Mouse (Mus musculus) E14TG2a.4 (cell line): ENCODE data around the gene Nfkbil1.
A peak's percentile ranks its signal among the peaks of the same experiment; 100 is the strongest.

ENCODE experiments used
- H3K27me3 ChIP-seq: 2 replicates; pipeline ENCODE4 v1.6.1; 2014; ENCODE audit warnings: low read length, control low read depth; ENCODE audit not compliant: insufficient read depth
- H3K36me3 ChIP-seq: 2 replicates; pipeline ENCODE4 v1.6.1; 2014; ENCODE audit warnings: low read length, control low read depth; ENCODE audit not compliant: insufficient read depth
- H3K4me1 ChIP-seq: replicated peaks from 2 replicates; pipeline ENCODE4 v1.6.1; 2014; ENCODE audit warnings: low read depth, low read length, control low read depth
- H3K4me3 ChIP-seq: replicated peaks from 2 replicates; pipeline ENCODE4 v1.5.1; 2014; ENCODE audit warnings: mild to moderate bottlenecking, low read length
- H3K9me3 ChIP-seq: 2 replicates; pipeline ENCODE4 v1.6.1; 2014; ENCODE audit warnings: low read length, control low read depth
- CTCF ChIP-seq: conservative IDR thresholded peaks from 2 replicates; pipeline ENCODE4 v1.5.1; 2014; ENCODE audit warnings: low read length
- NANOG ChIP-seq: IDR thresholded peaks from 2 replicates; pipeline ENCODE4 v1.6.1; 2014; ENCODE audit warnings: borderline replicate concordance, low read length, mixed read lengths
- POU5F1 ChIP-seq: IDR thresholded peaks from 2 replicates; pipeline ENCODE4 v1.6.1; 2014; ENCODE audit warnings: low read length, borderline replicate concordance

Gene Nfkbil1

DNA sequence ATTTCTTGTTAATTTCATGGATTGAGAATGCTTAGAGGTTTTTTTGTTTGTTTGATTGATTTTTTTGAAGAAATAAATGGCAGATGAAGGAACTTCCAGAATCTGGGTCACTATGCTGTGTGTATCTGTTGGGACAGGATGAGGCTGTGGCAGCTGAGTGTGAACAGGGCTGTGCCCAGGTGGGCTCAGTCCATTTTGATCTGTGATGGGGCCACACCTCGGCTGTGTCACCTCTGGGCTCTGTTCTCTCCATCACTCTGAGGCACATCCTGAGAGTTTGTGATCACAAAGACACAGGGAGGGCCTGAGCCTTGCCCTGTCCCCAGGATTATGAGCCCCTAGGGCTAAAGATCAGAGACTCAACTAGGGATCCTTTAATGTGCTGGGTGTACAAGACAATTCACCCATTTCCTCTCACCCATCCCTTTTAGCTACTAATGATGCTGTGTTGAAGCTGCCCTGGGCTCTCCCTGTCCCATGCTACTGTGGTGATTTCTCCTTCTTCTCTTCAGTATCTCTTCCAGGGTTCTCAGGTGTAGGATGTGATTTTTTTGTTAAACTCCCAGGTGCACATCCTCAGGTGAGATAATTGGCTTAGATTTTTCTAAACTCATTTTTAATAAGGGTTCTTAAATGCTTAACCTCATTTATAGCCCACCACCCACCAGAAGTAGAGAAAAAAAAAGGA lies 32.0 kb upstream of the Nfkbil1 start:
- H3K4me1 ChIP-seq, result peaks cover 2% of the 10 kb centered on the region
- no peak for TF ChIP-seq NANOG
- TF ChIP-seq POU5F1, result no peak
- no peak for TF ChIP-seq CTCF
- no peak overlapping the region for H3K4me3 ChIP-seq
- H3K9me3 ChIP-seq, result no peaks in the 10 kb centered on the region
- H3K27me3 ChIP-seq, result peaks cover 58% of the 10 kb centered on the region
- no peaks in the 10 kb centered on the region for H3K36me3 ChIP-seq

- peaks cover 67% of the 10 kb centered on the region for H3K27me3 ChIP-seq
- peaks cover 26% of the 10 kb centered on the region for H3K4me1 ChIP-seq
- peak overlapping the region; percentile 86 for H3K4me3 ChIP-seq
- no peaks in the 10 kb centered on the region for H3K36me3 ChIP-seq
- no peak for TF ChIP-seq NANOG
- no peak for TF ChIP-seq CTCF
- TF ChIP-seq POU5F1, result no peak
- no peaks in the 10 kb centered on the region for H3K9me3 ChIP-seq
Observed at GRCm38 (mm10) chr17:35263523-35263883, 27.9 kb upstream of the Nfkbil1 start.

GRCm38 (mm10) chr17:35262664-35263522 lies 27.3 kb upstream of the Nfkbil1 start, which contains the start of gene H2-D1:
Gene H2-D1, plus strand, starts transcription at chr17:35262730.
- no peaks in the 10 kb centered on the region for H3K36me3 ChIP-seq

GRCm38 (mm10) chr17:35261651-35262050 lies 26.1 kb upstream of the Nfkbil1 start:
- Histone ChIP-seq H3K36me3 (no peaks in the 10 kb centered on the region), H3K27me3 (peaks cover 66% of the 10 kb centered on the region), H3K4me3 (no peak overlapping the region), H3K9me3 (no peaks in the 10 kb centered on the region), H3K4me1 (peaks cover 31% of the 10 kb centered on the region)
- TF ChIP-seq POU5F1, result no peak
- no peak for TF ChIP-seq NANOG
- no peak for TF ChIP-seq CTCF

More at GRCm38 (mm10) chr17:35262664-35263522, 27.3 kb upstream of the Nfkbil1 start, which contains the start of gene H2-D1:
- H3K4me1 ChIP-seq, result peaks cover 28% of the 10 kb centered on the region
- H3K4me3 ChIP-seq, result peak within 1 kb of the TSS; percentile 86
- TF ChIP-seq NANOG (no peak), CTCF (no peak), POU5F1 (no peak)
- peaks cover 63% of the 10 kb centered on the region for H3K27me3 ChIP-seq
- no peaks in the 10 kb centered on the region for H3K9me3 ChIP-seq

GRCm38 (mm10) chr17:35259621-35260020 lies 24.0 kb upstream of the Nfkbil1 start:
- Histone ChIP-seq H3K36me3 (no peaks in the 10 kb centered on the region), H3K4me3 (no peak overlapping the region), H3K9me3 (no peaks in the 10 kb centered on the region), H3K4me1 (peaks cover 35% of the 10 kb centered on the region), H3K27me3 (peaks cover 55% of the 10 kb centered on the region)
- no peak for TF ChIP-seq POU5F1
- TF ChIP-seq NANOG, result no peak
- no peak for TF ChIP-seq CTCF

DNA sequence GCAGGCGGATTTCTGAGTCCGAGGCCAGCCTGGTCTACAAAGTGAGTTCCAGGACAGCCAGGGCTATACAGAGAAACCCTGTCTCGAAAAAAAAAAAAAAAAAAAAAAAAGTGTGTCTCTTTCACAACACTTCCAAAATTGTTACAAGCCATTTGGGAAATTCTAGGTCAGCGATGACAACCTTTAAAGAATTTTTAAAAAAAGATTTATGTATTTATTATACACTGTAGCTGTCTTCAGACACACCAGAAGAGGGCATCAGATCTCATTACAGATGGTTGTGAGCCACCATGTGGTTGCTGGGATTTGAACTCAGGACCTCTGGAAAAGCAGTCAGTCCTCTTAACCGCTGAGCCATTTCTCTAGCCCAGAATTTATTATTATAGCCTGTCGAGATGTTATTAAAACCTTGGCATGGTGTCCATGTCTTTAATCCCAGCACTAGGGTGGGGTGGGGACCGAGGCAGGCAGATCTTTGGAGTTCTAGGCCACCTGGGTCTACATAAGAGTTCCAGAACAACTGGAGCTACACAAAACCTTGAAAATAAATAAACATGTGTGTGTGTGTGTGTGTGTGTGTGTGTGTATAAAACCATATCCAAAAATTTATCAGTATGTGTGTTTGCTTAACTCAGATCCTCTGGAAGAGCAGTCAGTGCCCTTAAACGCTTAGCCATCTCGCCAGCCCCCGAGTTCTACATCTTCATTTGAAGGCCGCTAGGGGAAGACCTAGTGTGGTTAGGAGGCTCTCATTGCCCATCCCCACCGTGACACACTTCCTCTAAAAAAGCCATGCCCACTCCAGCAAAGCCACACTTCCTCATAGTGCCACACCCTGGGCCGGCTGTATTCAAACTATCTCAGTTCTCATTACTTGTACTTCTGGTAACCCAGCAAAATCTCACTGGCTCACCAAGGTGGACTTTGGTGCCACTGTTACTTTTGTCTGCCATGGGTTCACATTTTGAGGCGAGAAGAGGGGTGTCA lies 23.2 kb upstream of the Nfkbil1 start:
- Histone ChIP-seq H3K9me3 (no peaks in the 10 kb centered on the region), H3K27me3 (peaks cover 47% of the 10 kb centered on the region), H3K4me3 (no peak overlapping the region), H3K36me3 (peaks cover 7% of the 10 kb centered on the region), H3K4me1 (peaks cover 43% of the 10 kb centered on the region)
- TF ChIP-seq CTCF (no peak), NANOG (no peak), POU5F1 (no peak)

- Histone ChIP-seq H3K4me1 (peaks cover 51% of the 10 kb centered on the region), H3K27me3 (peaks cover 39% of the 10 kb centered on the region), H3K4me3 (no peak overlapping the region), H3K36me3 (peaks cover 15% of the 10 kb centered on the region), H3K9me3 (no peaks in the 10 kb centered on the region)
- TF ChIP-seq POU5F1, result no peak
- TF ChIP-seq CTCF, result peak; percentile 95
- TF ChIP-seq NANOG, result no peak
Observed at GRCm38 (mm10) chr17:35257824-35258491, 22.4 kb upstream of the Nfkbil1 start.
